Mouse (Mus musculus): Measurements from ENCODE around the gene Rps15a. TPM values are rescaled to one million over a fixed set of nuclear protein-coding genes. Genes with fewer than 3 reads are reported as not detected.
A peak's percentile ranks its signal among the peaks of the same experiment; 100 is the strongest.

Gene Rps15a
- total and polyA plus RNA-seq, 2 experiments from 2014 or later: 221 to 384 TPM

GRCm38 (mm10) chr7:118141271-118141670 is 25.3 kb upstream of the Rps15a start:
- H3K27me3 ChIP-seq (ENCODE audit: insufficient read depth, low read length): no peaks in the 10 kb centered on the region
- ATAC-seq: no peak
- no peaks in the 10 kb centered on the region for H3K9me3 ChIP-seq (ENCODE audit: low read length)
- H3K4me1 ChIP-seq (ENCODE audit: insufficient read depth): no peaks in the 10 kb centered on the region
- H3K9ac ChIP-seq: no peak overlapping the region
- no peak overlapping the region for H3K4me3 ChIP-seq (ENCODE audit: low read depth, low read length)
- no peak for TF ChIP-seq CTCF (IDR thresholded peaks at IDR 0.05; ENCODE audit: low read depth)
- DNase-seq: no peak
- H3K36me3 ChIP-seq (ENCODE audit: insufficient read depth): peaks cover 68% of the 10 kb centered on the region
- WGBS: 95% methylated on average over 7 of the region's 7 CpGs
- H3K27ac ChIP-seq (ENCODE audit: low read depth, low read length): no peak overlapping the region
- no peak overlapping the region for H3K4me2 ChIP-seq (ENCODE audit: low read depth)

GRCm38 (mm10) chr7:118135128-118135527 is 19.1 kb upstream of the Rps15a start:
- Histone ChIP-seq H3K9me3 (ENCODE audit: low read length) (no peaks in the 10 kb centered on the region), H3K27me3 (ENCODE audit: insufficient read depth, low read length) (no peaks in the 10 kb centered on the region), H3K4me1 (ENCODE audit: insufficient read depth) (no peaks in the 10 kb centered on the region), H3K9ac (no peak overlapping the region), H3K4me2 (ENCODE audit: low read depth) (no peak overlapping the region), H3K36me3 (ENCODE audit: insufficient read depth) (peaks cover 42% of the 10 kb centered on the region), H3K27ac (ENCODE audit: low read depth, low read length) (no peak overlapping the region), H3K4me3 (ENCODE audit: low read depth, low read length) (no peak overlapping the region)
- TF ChIP-seq CTCF (IDR thresholded peaks at IDR 0.05; ENCODE audit: low read depth): no peak
- no peak for DNase-seq
- ATAC-seq: no peak
- 84% methylated on average over 11 of the region's 11 CpGs for WGBS

- Histone ChIP-seq H3K4me1 (ENCODE audit: insufficient read depth) (peaks cover 13% of the 10 kb centered on the region; the same call in 1 of the 2 replicates), H3K9me3 (ENCODE audit: low read length) (no peaks in the 10 kb centered on the region), H3K27me3 (ENCODE audit: insufficient read depth, low read length) (no peaks in the 10 kb centered on the region), H3K4me2 (ENCODE audit: low read depth) (peak within 1 kb of the TSS; percentile 75), H3K4me3 (ENCODE audit: low read depth, low read length) (peak within 1 kb of the TSS; percentile 87), H3K36me3 (ENCODE audit: insufficient read depth) (peaks cover 2% of the 10 kb centered on the region), H3K27ac (ENCODE audit: low read depth, low read length) (peak within 1 kb of the TSS; percentile 87), H3K9ac (peak within 1 kb of the TSS; percentile 87)
- peak; percentile 99 for ATAC-seq
- under 1% methylated on average over 39 of the region's 39 CpGs for WGBS
- peak; percentile 98 for DNase-seq
- TF ChIP-seq CTCF (IDR thresholded peaks at IDR 0.05; ENCODE audit: low read depth): no peak
Observed at GRCm38 (mm10) chr7:118129430-118130041, 13.5 kb upstream of the Rps15a start, which contains the start of gene Arl6ip1. Gene Arl6ip1, minus strand, starts transcription at chr7:118129662.

- Histone ChIP-seq H3K27ac (ENCODE audit: low read depth, low read length) (peak overlapping the region; percentile 87), H3K9me3 (ENCODE audit: low read length) (no peaks in the 10 kb centered on the region), H3K4me2 (ENCODE audit: low read depth) (peak overlapping the region; percentile 75), H3K36me3 (ENCODE audit: insufficient read depth) (0 out of 2 replicates have a peak, but pooled peaks cover 4% of the 10 kb centered on the region), H3K4me3 (ENCODE audit: low read depth, low read length) (peak overlapping the region; percentile 87), H3K4me1 (ENCODE audit: insufficient read depth) (peaks cover 13% of the 10 kb centered on the region; the same call in 1 of the 2 replicates), H3K27me3 (ENCODE audit: insufficient read depth, low read length) (no peaks in the 10 kb centered on the region), H3K9ac (peak overlapping the region; percentile 87)
- DNase-seq: peak; percentile 45
- TF ChIP-seq CTCF (IDR thresholded peaks at IDR 0.05; ENCODE audit: low read depth): peak; percentile 36; the same call in 1 of the 2 replicates
- WGBS: under 1% methylated on average over 21 of the region's 21 CpGs
- ATAC-seq: peak; percentile 54
Observed at GRCm38 (mm10) chr7:118128925-118129429, 13.0 kb upstream of the Rps15a start.

GRCm38 (mm10) chr7:118126219-118126875 is 10.4 kb upstream of the Rps15a start:
- Histone ChIP-seq H3K9ac (no peak overlapping the region), H3K27ac (ENCODE audit: low read depth, low read length) (no peak overlapping the region)
- 64% methylated on average over 11 of the region's 11 CpGs for WGBS

GRCm38 (mm10) chr7:118125736-118126135 is 9.7 kb upstream of the Rps15a start:
- H3K9ac ChIP-seq: no peak overlapping the region
- H3K27me3 ChIP-seq (ENCODE audit: insufficient read depth, low read length): no peaks in the 10 kb centered on the region
- ATAC-seq: no peak
- TF ChIP-seq CTCF (IDR thresholded peaks at IDR 0.05; ENCODE audit: low read depth): no peak
- no peak overlapping the region for H3K4me2 ChIP-seq (ENCODE audit: low read depth)
- no peak for DNase-seq
- no peak overlapping the region for H3K4me3 ChIP-seq (ENCODE audit: low read depth, low read length)
- peaks cover 17% of the 10 kb centered on the region for H3K36me3 ChIP-seq (ENCODE audit: insufficient read depth)
- H3K4me1 ChIP-seq (ENCODE audit: insufficient read depth): peaks cover 13% of the 10 kb centered on the region; the same call in 1 of the 2 replicates
- no peak overlapping the region for H3K27ac ChIP-seq (ENCODE audit: low read depth, low read length)
- H3K9me3 ChIP-seq (ENCODE audit: low read length): no peaks in the 10 kb centered on the region

More at GRCm38 (mm10) chr7:118126219-118126875, 10.4 kb upstream of the Rps15a start:
- no peak overlapping the region for H3K4me2 ChIP-seq (ENCODE audit: low read depth)
- peaks cover 13% of the 10 kb centered on the region for H3K36me3 ChIP-seq (ENCODE audit: insufficient read depth)
- DNase-seq: no peak
- no peaks in the 10 kb centered on the region for H3K9me3 ChIP-seq (ENCODE audit: low read length)
- peaks cover 13% of the 10 kb centered on the region; the same call in 1 of the 2 replicates for H3K4me1 ChIP-seq (ENCODE audit: insufficient read depth)
- no peaks in the 10 kb centered on the region for H3K27me3 ChIP-seq (ENCODE audit: insufficient read depth, low read length)
- H3K4me3 ChIP-seq (ENCODE audit: low read depth, low read length): no peak overlapping the region
- ATAC-seq: no peak
- TF ChIP-seq CTCF (IDR thresholded peaks at IDR 0.05; ENCODE audit: low read depth): no peak

All from forebrain, postnatal 0 days (tissue).